Mouse (Mus musculus): ENCODE measurements around the gene Ttll4. TPM values are rescaled to one million over a fixed set of nuclear protein-coding genes. Genes with fewer than 3 reads are reported as not detected.
A peak's percentile ranks its signal among the peaks of the same experiment; 100 is the strongest.

The Ttll4 gene
- total RNA-seq, 1 experiment from 2014 or later, result 21.5 TPM

DNA sequence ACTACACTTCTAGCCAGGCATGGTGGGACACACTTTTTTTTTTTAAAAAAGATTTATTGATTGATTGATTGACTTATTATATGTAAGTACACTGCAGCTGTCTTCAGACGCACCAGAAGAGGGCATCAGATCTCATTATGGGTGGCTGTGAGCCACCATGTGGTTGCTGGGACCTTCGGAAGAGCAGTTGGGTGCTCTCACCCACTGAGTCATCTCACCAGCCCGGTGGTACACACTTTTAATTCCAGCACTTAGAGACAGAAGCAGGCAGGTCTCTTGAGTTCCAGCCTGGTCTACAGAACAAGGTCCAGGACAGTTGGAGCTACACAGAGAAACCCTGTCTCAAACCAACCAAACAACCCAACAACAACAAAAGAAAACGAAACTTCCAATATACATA is 50.5 kb downstream of the Ttll4 start:
- DNase-seq, result no peak

DNA sequence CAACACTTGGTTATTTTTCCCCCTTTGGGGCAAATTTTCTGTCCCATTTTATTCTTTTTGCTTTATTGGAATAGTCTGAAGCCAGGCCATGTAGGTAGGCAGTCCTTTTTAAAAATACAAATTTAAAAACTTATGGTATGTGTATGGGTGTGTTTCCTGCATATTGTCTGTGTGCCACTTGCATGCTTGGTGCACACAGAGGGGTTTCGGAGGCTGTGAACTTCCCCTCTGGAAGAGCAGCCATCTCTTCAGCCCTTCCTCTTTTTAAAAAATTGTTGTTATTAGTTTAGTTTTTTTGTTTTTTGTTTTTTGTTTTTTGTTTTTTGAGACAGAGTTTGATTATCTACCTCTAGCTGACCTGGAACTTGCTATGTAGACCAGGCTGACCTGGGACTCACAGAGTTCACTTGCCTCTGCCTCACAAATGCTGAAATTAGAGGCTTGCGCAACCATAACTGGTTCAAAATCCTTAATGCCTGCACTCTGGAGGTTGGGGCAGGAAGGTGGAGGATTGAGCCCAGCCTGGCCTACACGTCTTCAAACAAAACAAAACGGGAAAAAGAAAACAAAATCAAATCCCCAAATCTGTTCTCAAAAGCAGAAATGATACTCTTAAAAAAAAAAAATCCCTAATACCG is 51.0 kb downstream of the Ttll4 start:
- DNase-seq, result peak; percentile 25

DNA sequence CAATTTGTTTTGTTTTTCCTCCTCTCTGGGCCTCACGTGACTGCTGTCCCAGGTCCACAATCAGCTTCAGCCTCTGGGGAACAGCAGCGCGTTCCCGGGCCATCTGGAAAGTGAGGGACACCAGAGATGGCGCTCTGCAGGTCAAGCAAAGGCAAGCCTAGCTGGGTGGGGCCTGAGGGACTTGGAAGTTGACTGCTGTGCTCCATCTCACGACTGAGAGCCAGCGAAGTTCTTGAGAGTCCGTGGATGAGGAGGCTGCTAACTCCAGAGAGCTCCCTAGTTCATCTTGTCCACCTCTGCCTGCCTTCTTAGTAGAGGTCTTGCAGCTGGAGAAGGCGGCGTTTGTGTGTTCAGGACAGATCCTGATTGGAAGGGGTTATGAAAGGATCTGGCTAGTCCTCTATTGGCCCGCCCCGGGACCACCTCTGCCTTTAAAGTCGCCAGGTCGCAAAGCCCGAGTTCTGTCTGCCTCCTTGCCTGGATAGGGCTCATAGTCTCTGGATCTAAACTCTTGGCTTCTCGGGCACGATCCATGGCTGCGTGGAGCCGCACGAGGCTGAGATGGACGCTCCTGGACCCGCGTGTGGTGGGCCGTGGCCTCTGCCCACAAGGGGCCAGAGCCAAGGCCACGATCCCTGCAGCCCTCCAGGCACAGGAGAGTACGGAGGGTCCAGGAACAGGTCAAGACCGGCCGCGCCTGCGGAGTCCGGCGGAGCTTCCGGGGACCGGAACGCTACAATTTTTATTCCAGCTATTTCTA is 51.7 kb downstream of the Ttll4 start, which contains the start of gene Cyp27a1:
Gene Cyp27a1, plus strand, starts transcription at position 476 of the 760 bp plus-strand sequence.
- peak; percentile 76 for DNase-seq

DNA sequence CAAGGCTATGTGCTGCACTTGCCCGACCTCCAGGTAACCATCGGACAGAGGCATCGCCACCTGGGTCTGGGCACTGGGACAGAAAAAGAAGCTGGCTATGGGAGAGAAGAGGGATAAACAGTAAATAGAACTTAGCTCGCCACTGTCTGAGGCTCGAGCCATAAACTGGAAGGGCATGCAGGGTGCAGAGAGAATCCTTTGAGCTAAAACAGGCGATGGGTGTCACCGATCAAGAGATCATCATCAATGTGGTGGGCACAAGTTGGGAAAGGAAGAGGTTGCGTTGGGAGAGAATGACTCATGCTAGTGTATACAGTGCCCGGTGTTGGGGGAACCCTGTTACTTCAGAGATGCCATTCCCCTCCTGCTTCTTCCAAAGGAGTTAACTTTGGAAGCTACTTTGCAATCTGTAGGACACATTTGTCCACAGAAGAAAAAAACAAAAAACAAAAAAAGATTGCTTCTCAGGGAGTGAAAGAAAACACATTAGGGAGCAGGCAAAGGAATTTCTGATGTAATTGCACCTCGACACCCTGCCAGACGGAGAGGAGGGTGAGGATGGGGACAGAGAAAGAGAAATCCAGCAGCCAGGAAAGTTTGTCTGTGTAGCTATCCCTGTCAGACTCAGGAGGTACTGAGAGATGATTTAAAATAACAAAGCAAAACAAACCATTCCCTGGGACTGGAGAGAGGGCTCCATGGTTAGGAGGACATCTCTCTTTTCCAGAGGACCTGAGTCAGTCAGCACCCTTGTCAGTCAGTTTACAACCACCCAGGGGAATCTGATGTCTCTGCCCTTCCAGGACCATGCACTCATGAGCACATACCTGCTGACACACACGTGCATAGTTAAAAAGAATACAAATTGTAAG is 52.5 kb downstream of the Ttll4 start:
- no peak for DNase-seq

- no peak for DNase-seq
Observed at GRCm38 (mm10) chr1:74714967-74715366, 53.4 kb downstream of the Ttll4 start.

GRCm38 (mm10) chr1:74715468-74715867 is 53.9 kb downstream of the Ttll4 start:
- DNase-seq, result no peak

- DNase-seq, result no peak
Observed at GRCm38 (mm10) chr1:74715886-74716285, 54.3 kb downstream of the Ttll4 start.

GRCm38 (mm10) chr1:74718113-74718512 is 56.6 kb downstream of the Ttll4 start:
- DNase-seq, result no peak

- no peak for DNase-seq
Observed at GRCm38 (mm10) chr1:74719281-74719680, 57.7 kb downstream of the Ttll4 start.

GRCm38 (mm10) chr1:74721657-74722056 is 60.1 kb downstream of the Ttll4 start:
- DNase-seq, result no peak

DNA sequence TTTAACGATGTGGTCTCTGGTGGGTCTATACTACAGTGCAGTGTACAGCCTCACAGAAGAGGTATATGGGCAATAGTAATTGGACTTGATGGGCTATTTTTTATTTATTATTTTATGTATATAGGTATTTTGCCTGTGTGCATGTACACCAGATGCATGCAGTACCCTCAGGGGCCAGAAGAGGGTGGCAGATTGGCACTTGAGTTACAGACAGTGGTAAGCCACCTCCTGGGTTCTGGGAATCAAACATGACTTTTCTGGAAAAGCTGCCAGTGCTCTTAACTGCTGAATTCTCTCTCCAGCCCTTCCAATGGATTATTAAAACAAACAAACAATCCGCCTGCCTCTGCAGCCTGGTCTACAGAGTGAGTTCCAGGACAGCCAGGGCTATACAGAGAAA is 62.2 kb downstream of the Ttll4 start:
- DNase-seq, result peak; percentile 19

- DNase-seq, result no peak
Observed at GRCm38 (mm10) chr1:74726114-74726513, 64.6 kb downstream of the Ttll4 start.

- DNase-seq, result no peak
Observed at GRCm38 (mm10) chr1:74726674-74727073, 65.1 kb downstream of the Ttll4 start.

DNA sequence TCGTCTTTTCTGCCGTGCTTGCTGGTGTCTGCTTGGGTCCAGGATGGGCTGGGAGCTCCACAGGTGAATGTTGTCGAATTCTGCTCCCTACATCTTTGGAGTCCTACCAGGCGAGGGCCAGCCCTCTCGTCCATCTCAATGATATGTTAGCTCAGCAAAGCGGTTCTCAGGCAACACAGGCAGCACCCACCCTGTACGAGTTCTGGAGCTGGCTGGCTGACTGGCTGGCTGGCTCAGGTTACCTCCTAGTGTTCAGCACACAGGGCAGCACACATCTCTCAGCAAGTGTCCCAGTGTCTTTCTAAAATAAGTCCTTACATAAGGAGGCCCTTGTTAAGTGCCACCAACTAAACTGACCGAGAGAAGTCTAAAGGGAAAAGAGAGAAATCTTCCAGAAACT is 66.9 kb downstream of the Ttll4 start:
- DNase-seq, result no peak

- DNase-seq, result no peak
Observed at GRCm38 (mm10) chr1:74736977-74737376, 75.4 kb downstream of the Ttll4 start.

GRCm38 (mm10) chr1:74737500-74737899 is 76.0 kb downstream of the Ttll4 start:
- no peak for DNase-seq

- DNase-seq, result no peak
Observed at GRCm38 (mm10) chr1:74740846-74741245, 79.3 kb downstream of the Ttll4 start.

DNA sequence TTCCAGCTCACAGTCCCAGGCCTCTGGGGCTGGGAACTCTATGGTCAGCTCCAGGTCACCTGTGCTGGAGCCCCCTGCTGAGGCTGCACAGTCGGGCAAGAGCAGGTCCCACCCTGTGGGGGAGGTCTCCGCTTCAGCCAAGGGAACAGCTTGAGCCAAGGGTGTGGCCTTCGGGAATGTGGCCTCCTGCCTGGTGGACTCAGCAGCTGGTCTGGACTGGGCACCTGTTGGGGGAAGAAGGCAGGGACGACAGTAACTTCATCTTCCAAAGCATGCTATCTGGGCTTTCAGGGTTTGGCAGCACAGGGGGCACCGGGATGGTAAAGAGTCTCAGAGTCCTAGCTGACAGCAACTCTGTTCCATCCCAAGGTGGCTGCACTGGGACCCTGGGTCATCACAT is 85.8 kb downstream of the Ttll4 start:
- no peak for DNase-seq

DNA sequence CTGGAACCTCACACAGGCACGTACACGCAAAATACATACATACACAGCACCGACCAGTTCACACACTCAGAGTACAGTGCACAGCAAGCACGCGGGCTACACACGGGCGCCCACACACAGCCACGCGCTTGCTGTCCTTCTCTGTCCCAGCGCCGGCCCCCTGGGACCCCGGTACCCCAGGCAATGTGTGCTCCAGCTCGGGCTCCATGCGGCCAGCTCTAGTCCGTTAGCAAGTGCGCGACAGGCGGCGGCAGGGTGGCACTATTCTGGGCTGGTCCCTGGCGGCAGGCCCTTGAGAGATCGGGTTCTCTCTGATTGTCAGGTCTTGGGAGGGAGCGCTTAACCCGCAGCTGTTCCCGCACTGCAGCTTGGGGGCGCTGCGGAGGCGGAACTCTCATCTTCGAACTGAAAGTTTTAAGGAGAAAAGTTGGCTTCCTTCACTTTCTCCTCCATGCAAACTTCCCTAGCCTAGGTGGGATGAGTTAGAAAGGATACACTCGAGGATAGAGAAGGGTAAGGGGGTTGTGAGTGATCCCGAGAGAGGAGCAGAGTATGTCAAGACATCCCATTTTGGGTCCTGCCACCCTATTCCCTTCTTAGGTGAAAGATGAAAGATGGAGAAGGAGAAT is 87.2 kb downstream of the Ttll4 start, which contains the start of gene Prkag3:
Gene Prkag3, minus strand, starts transcription at position 579 of the 629 bp plus-strand sequence.
- DNase-seq, result peak; percentile 86

DNA sequence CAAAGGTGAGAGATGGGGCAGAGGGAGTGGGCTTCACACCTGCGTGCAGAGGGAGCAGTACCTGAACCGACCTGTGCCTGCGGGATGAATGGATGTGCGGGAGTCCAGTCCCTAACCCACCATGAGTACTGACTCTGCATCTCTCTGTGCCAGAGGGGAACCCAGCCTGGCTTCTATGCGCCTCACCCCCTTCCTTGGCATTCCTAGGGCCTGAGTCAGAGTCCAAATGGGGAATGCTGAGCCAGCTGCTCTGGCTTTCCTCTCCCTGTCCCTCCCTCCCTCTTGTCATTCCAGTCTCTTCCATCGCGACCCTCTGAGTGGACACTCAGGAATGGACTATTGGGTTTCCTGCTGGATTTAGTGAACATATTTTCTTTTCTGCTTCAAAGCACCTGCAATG is 87.8 kb downstream of the Ttll4 start:
- DNase-seq, result peak; percentile 73

- no peak for DNase-seq
Observed at GRCm38 (mm10) chr1:74750683-74751082, 89.1 kb downstream of the Ttll4 start.

DNA sequence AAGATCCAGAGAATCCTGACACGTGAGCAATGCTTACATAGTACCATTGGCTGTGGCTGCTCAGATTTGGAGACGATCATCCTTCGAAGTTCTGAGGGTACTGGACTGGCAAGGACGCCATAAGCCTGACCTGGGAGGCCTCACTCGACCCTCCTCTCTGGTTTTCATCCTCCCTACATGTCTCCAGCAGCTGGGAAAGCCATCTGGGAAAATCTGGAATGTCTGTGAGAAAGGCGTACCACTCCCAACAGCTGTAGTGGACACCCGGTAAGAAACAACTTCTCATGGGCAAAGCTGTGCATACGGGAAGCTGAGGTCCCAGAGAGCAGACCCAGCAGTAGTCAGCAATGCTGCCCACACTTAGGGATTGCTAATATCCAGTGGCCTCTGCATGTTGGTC is 90.6 kb downstream of the Ttll4 start:
- no peak for DNase-seq

All from adrenal gland, postnatal 14 days (tissue).